Mouse (Mus musculus) liver, embryonic 13.5 days (tissue): ENCODE data around the gene Grin2b. TPM values are rescaled to one million over a fixed set of nuclear protein-coding genes. Genes with fewer than 3 reads are reported as not detected.

Source experiments
- ATAC-seq: fragments of 200-750 bp; cut with Nextera tagmentation; 2 replicates; pipeline ENCODE4 v1.8.0; 2017; ENCODE audit warnings: low read depth, mild to moderate bottlenecking, moderate number of reproducible peaks, moderate library complexity
- DNase-seq: peaks from one replicate; pipeline ENCODE4 v3.0.0; 2022
- H3K27ac ChIP-seq: fragments of 300-500 bp; sonication (generic); 2 replicates; pipeline ENCODE4 v1.5.1; 2015; ENCODE audit warnings: moderate library complexity, mild to moderate bottlenecking, inconsistent platforms
- H3K27me3 ChIP-seq: fragments of 300-500 bp; sonication (generic); 2 replicates; pipeline ENCODE4 v1.6.1; 2015; ENCODE audit warnings: mild to moderate bottlenecking, inconsistent platforms
- H3K36me3 ChIP-seq: fragments of 300-500 bp; sonication (generic); 2 replicates; pipeline ENCODE4 v1.6.1; 2015; ENCODE audit warnings: mild to moderate bottlenecking, inconsistent platforms
- H3K4me1 ChIP-seq: fragments of 300-500 bp; sonication (generic); replicated peaks from 2 replicates; pipeline ENCODE4 v1.6.1; 2015; ENCODE audit warnings: inconsistent platforms
- H3K4me2 ChIP-seq: fragments of 300-500 bp; sonication (generic); 2 replicates; pipeline ENCODE4 v1.6.1; 2015; ENCODE audit warnings: inconsistent platforms, mild to moderate bottlenecking, moderate library complexity
- H3K4me3 ChIP-seq: fragments of 300-500 bp; sonication (generic); replicated peaks from 2 replicates; pipeline ENCODE4 v1.5.1; 2015; ENCODE audit warnings: mild to moderate bottlenecking, inconsistent platforms
- H3K9ac ChIP-seq: fragments of 300-500 bp; sonication (generic); 2 replicates; pipeline ENCODE4 v1.6.1; 2015; ENCODE audit warnings: mild to moderate bottlenecking, inconsistent platforms
- H3K9me3 ChIP-seq: fragments of 300-500 bp; sonication (generic); replicated peaks from 2 replicates; pipeline ENCODE4 v1.6.1; 2016; ENCODE audit warnings: inconsistent platforms
- WGBS: fragments of 180-500 bp; shearing (Covaris S2); methylation state at CpG from one replicate; pipeline ENCODE4 v1.1.7; 2015; ENCODE audit not compliant: insufficient replicate concordance; 5-methylcytosine and 5-hydroxymethylcytosine counted together
- polyA plus RNA-seq: library from polyadenylated mRNA; unstranded; fragments of >200 nt; fragmentation: Nextera tagmentation; extraction: Ambion mirVana; gene quantifications from 2 replicates; pipeline ENCODE4 v1.2.1, GENCODE M21; 2015

Grin2b gene
- polyA plus RNA-seq, 1 experiment from 2014 or later: 0.21 TPM

- DNase-seq: no peak
- H3K27ac ChIP-seq: no peak overlapping the region
- ATAC-seq: no peak
- H3K4me3 ChIP-seq: no peak overlapping the region
- 64% methylated on average over 9 of the region's 9 CpGs for WGBS
- H3K9ac ChIP-seq: no peak overlapping the region
- H3K27me3 ChIP-seq: peaks cover 1% of the 10 kb centered on the region; the same call in 1 of the 2 replicates
- H3K4me2 ChIP-seq: no peak overlapping the region
- no peaks in the 10 kb centered on the region for H3K36me3 ChIP-seq
- H3K4me1 ChIP-seq: no peaks in the 10 kb centered on the region
- H3K9me3 ChIP-seq: 0 out of 2 replicates have a peak, but pooled peaks cover 3% of the 10 kb centered on the region
Measured at GRCm38 (mm10) chr6:136165443-136166077, 7.8 kb downstream of the Grin2b start.

- Histone ChIP-seq H3K4me3 (no peak overlapping the region), H3K27me3 (no peaks in the 10 kb centered on the region), H3K36me3 (no peaks in the 10 kb centered on the region), H3K9me3 (no peaks in the 10 kb centered on the region), H3K4me2 (no peak overlapping the region), H3K4me1 (no peaks in the 10 kb centered on the region), H3K9ac (no peak overlapping the region), H3K27ac (no peak overlapping the region)
- 72% methylated on average over 11 of the region's 11 CpGs for WGBS
- no peak for ATAC-seq
- no peak for DNase-seq
Measured at GRCm38 (mm10) chr6:136162090-136162489, 11.2 kb downstream of the Grin2b start.

GRCm38 (mm10) chr6:136153444-136153843, 19.9 kb downstream of the Grin2b start:
- no peak for ATAC-seq
- WGBS: 56% methylated on average over 9 of the region's 9 CpGs
- Histone ChIP-seq H3K4me3 (no peak overlapping the region), H3K27me3 (no peaks in the 10 kb centered on the region), H3K36me3 (no peaks in the 10 kb centered on the region), H3K4me1 (no peaks in the 10 kb centered on the region), H3K27ac (no peak overlapping the region), H3K9ac (no peak overlapping the region), H3K9me3 (0 out of 2 replicates have a peak, but pooled peaks cover 7% of the 10 kb centered on the region), H3K4me2 (no peak overlapping the region)
- no peak for DNase-seq

GRCm38 (mm10) chr6:136150064-136150463, 23.2 kb downstream of the Grin2b start:
- H3K27ac ChIP-seq: no peak overlapping the region
- no peak for DNase-seq
- H3K9me3 ChIP-seq: 0 out of 2 replicates have a peak, but pooled peaks cover 7% of the 10 kb centered on the region
- no peak overlapping the region for H3K4me2 ChIP-seq
- H3K4me1 ChIP-seq: no peaks in the 10 kb centered on the region
- H3K27me3 ChIP-seq: no peaks in the 10 kb centered on the region
- ATAC-seq: no peak
- no peaks in the 10 kb centered on the region for H3K36me3 ChIP-seq
- H3K9ac ChIP-seq: no peak overlapping the region
- 44% methylated on average over 6 of the region's 6 CpGs for WGBS
- no peak overlapping the region for H3K4me3 ChIP-seq

- Histone ChIP-seq H3K4me1 (no peaks in the 10 kb centered on the region), H3K9ac (no peak overlapping the region), H3K9me3 (peaks cover 8% of the 10 kb centered on the region; the same call in 1 of the 2 replicates), H3K27me3 (no peaks in the 10 kb centered on the region), H3K4me2 (no peak overlapping the region), H3K27ac (no peak overlapping the region), H3K36me3 (no peaks in the 10 kb centered on the region), H3K4me3 (no peak overlapping the region)
- DNase-seq (no peak), ATAC-seq (no peak)
- 67% methylated on average over 6 of the region's 6 CpGs for WGBS
Measured at GRCm38 (mm10) chr6:136139967-136140366, 33.3 kb downstream of the Grin2b start.

- Histone ChIP-seq H3K9me3 (no peaks in the 10 kb centered on the region), H3K9ac (no peak overlapping the region), H3K4me1 (no peaks in the 10 kb centered on the region), H3K4me3 (no peak overlapping the region), H3K27ac (no peak overlapping the region), H3K27me3 (no peaks in the 10 kb centered on the region), H3K36me3 (no peaks in the 10 kb centered on the region), H3K4me2 (no peak overlapping the region)
- 28% methylated on average over 10 of the region's 10 CpGs for WGBS
- ATAC-seq (no peak), DNase-seq (no peak)
Measured at GRCm38 (mm10) chr6:136130456-136130855, 42.9 kb downstream of the Grin2b start.

- Histone ChIP-seq H3K9ac (no peak overlapping the region), H3K4me2 (no peak overlapping the region), H3K4me1 (no peaks in the 10 kb centered on the region), H3K36me3 (no peaks in the 10 kb centered on the region), H3K27ac (no peak overlapping the region), H3K9me3 (peaks cover 4% of the 10 kb centered on the region; the same call in 1 of the 2 replicates), H3K27me3 (no peaks in the 10 kb centered on the region), H3K4me3 (no peak overlapping the region)
- 61% methylated on average over 3 of the region's 3 CpGs for WGBS
- ATAC-seq: no peak
- no peak for DNase-seq
Measured at GRCm38 (mm10) chr6:136122593-136122992, 50.7 kb downstream of the Grin2b start.

GRCm38 (mm10) chr6:136117390-136117789, 55.9 kb downstream of the Grin2b start:
- peaks cover 8% of the 10 kb centered on the region; the same call in 1 of the 2 replicates for H3K9me3 ChIP-seq
- no peak overlapping the region for H3K27ac ChIP-seq
- H3K4me3 ChIP-seq: no peak overlapping the region
- no peak overlapping the region for H3K9ac ChIP-seq
- no peaks in the 10 kb centered on the region for H3K27me3 ChIP-seq
- WGBS: 67% methylated on average over 3 of the region's 3 CpGs
- H3K4me1 ChIP-seq: no peaks in the 10 kb centered on the region
- DNase-seq (no peak), ATAC-seq (no peak)
- H3K4me2 ChIP-seq: no peak overlapping the region
- no peaks in the 10 kb centered on the region for H3K36me3 ChIP-seq

GRCm38 (mm10) chr6:136113639-136114410, 59.5 kb downstream of the Grin2b start:
- Histone ChIP-seq H3K27ac (no peak overlapping the region), H3K4me2 (no peak overlapping the region), H3K9me3 (peaks cover 4% of the 10 kb centered on the region; the same call in 1 of the 2 replicates), H3K4me3 (no peak overlapping the region), H3K27me3 (no peaks in the 10 kb centered on the region), H3K9ac (no peak overlapping the region), H3K4me1 (no peaks in the 10 kb centered on the region), H3K36me3 (no peaks in the 10 kb centered on the region)
- DNase-seq: no peak
- 50% methylated on average over 6 of the region's 6 CpGs for WGBS
- ATAC-seq: no peak

- Histone ChIP-seq H3K9ac (no peak overlapping the region), H3K9me3 (no peaks in the 10 kb centered on the region), H3K4me1 (no peaks in the 10 kb centered on the region), H3K4me2 (no peak overlapping the region), H3K4me3 (no peak overlapping the region), H3K27me3 (no peaks in the 10 kb centered on the region), H3K27ac (no peak overlapping the region), H3K36me3 (no peaks in the 10 kb centered on the region)
- DNase-seq: no peak
- ATAC-seq: no peak
- WGBS: 72% methylated on average over 6 of the region's 6 CpGs
Measured at GRCm38 (mm10) chr6:136109172-136109571, 64.1 kb downstream of the Grin2b start.

- DNase-seq (no peak), ATAC-seq (no peak)
- no peak overlapping the region for H3K4me2 ChIP-seq
- no peaks in the 10 kb centered on the region for H3K36me3 ChIP-seq
- H3K4me3 ChIP-seq: no peak overlapping the region
- no peaks in the 10 kb centered on the region for H3K9me3 ChIP-seq
- H3K27ac ChIP-seq: no peak overlapping the region
- H3K9ac ChIP-seq: no peak overlapping the region
- 70% methylated on average over 3 of the region's 3 CpGs for WGBS
- no peaks in the 10 kb centered on the region for H3K4me1 ChIP-seq
- H3K27me3 ChIP-seq: no peaks in the 10 kb centered on the region
Measured at GRCm38 (mm10) chr6:136108466-136108865, 64.8 kb downstream of the Grin2b start.
